Mouse (Mus musculus) olfactory bulb, adult 2 months (tissue): ENCODE measurements around the gene Zfand4.

Experiments used
- CTCF ChIP-seq: fragments of 200-500 bp; IDR thresholded peaks from 2 replicates; pipeline ENCODE4 v1.5.1; 2012; ENCODE audit warnings: low read depth, mild to moderate bottlenecking, low read length, moderate library complexity; ENCODE audit not compliant: insufficient read depth
- POLR2A ChIP-seq: fragments of 200-500 bp; IDR thresholded peaks from 2 replicates; pipeline ENCODE4 v1.6.1; 2012; ENCODE audit warnings: mild to moderate bottlenecking, low read depth, low read length, moderate library complexity; ENCODE audit not compliant: insufficient read depth

GRCm38 (mm10) chr6:116351534-116351933, 87.5 kb downstream of the Zfand4 start:
- no peak for TF ChIP-seq POLR2A
- no peak for TF ChIP-seq CTCF
